Mouse (Mus musculus): ENCODE measurements at regions not wholly inside any gene's neighbourhood (a gene's known extent, or its start where the extent isn't known, plus 50 kb on each side); places are given as distances from the start of the nearest gene placed in this dataset.

- H3K27ac ChIP-seq (ENCODE audit: control insufficient read depth, insufficient read depth, low read length) = no peak overlapping the region
- H3K4me3 ChIP-seq (ENCODE audit: control insufficient read depth, insufficient read depth, low read length) = no peak overlapping the region
- no peak for DNase-seq
- no peaks in the 10 kb centered on the region for H3K27me3 ChIP-seq (ENCODE audit: control insufficient read depth, insufficient read depth, low read length)
- WGBS = 71% methylated on average over 7 of the region's 7 CpGs
- H3K4me1 ChIP-seq (replicated peaks; ENCODE audit: control insufficient read depth, insufficient read depth, low read length) = no peaks in the 10 kb centered on the region
- H3K36me3 ChIP-seq (ENCODE audit: control insufficient read depth, insufficient read depth, low read length) = no peaks in the 10 kb centered on the region
- TF ChIP-seq CTCF (IDR thresholded peaks at IDR 0.05; ENCODE audit: borderline replicate concordance, control insufficient read depth, extremely low read depth, insufficient read depth, low read length, poor library complexity) (no peak), POLR2A (IDR thresholded peaks at IDR 0.05; ENCODE audit: control insufficient read depth, extremely low read depth, insufficient read depth, low read length, poor library complexity) (no peak)
Observed at GRCm38 (mm10) chr2:123386773-123387604, 622.0 kb downstream of the Sqor start.

GRCm38 (mm10) chr2:123390981-123391380 lies 625.9 kb downstream of the Sqor start:
- 93% methylated on average over 1 of the region's 1 CpGs for WGBS
- H3K27ac ChIP-seq (ENCODE audit: control insufficient read depth, insufficient read depth, low read length) = no peak overlapping the region
- no peaks in the 10 kb centered on the region for H3K36me3 ChIP-seq (ENCODE audit: control insufficient read depth, insufficient read depth, low read length)
- H3K4me1 ChIP-seq (replicated peaks; ENCODE audit: control insufficient read depth, insufficient read depth, low read length) = no peaks in the 10 kb centered on the region
- no peaks in the 10 kb centered on the region for H3K27me3 ChIP-seq (ENCODE audit: control insufficient read depth, insufficient read depth, low read length)
- no peak for DNase-seq
- TF ChIP-seq CTCF (IDR thresholded peaks at IDR 0.05; ENCODE audit: borderline replicate concordance, control insufficient read depth, extremely low read depth, insufficient read depth, low read length, poor library complexity) (no peak), POLR2A (IDR thresholded peaks at IDR 0.05; ENCODE audit: control insufficient read depth, extremely low read depth, insufficient read depth, low read length, poor library complexity) (no peak)
- no peak overlapping the region for H3K4me3 ChIP-seq (ENCODE audit: control insufficient read depth, insufficient read depth, low read length)

- no peak overlapping the region for H3K4me3 ChIP-seq (ENCODE audit: control insufficient read depth, insufficient read depth, low read length)
- H3K27ac ChIP-seq (ENCODE audit: control insufficient read depth, insufficient read depth, low read length) = no peak overlapping the region
- H3K4me1 ChIP-seq (replicated peaks; ENCODE audit: control insufficient read depth, insufficient read depth, low read length) = no peaks in the 10 kb centered on the region
- H3K27me3 ChIP-seq (ENCODE audit: control insufficient read depth, insufficient read depth, low read length) = no peaks in the 10 kb centered on the region
- TF ChIP-seq POLR2A (IDR thresholded peaks at IDR 0.05; ENCODE audit: control insufficient read depth, extremely low read depth, insufficient read depth, low read length, poor library complexity) (no peak), CTCF (IDR thresholded peaks at IDR 0.05; ENCODE audit: borderline replicate concordance, control insufficient read depth, extremely low read depth, insufficient read depth, low read length, poor library complexity) (no peak)
- H3K36me3 ChIP-seq (ENCODE audit: control insufficient read depth, insufficient read depth, low read length) = no peaks in the 10 kb centered on the region
- WGBS = 95% methylated on average over 3 of the region's 3 CpGs
- no peak for DNase-seq
Observed at GRCm38 (mm10) chr2:123394296-123394695, 629.3 kb downstream of the Sqor start.

GRCm38 (mm10) chr2:123397551-123397950 lies 632.5 kb downstream of the Sqor start:
- Histone ChIP-seq H3K36me3 (ENCODE audit: control insufficient read depth, insufficient read depth, low read length) (no peaks in the 10 kb centered on the region), H3K4me1 (replicated peaks; ENCODE audit: control insufficient read depth, insufficient read depth, low read length) (no peaks in the 10 kb centered on the region), H3K4me3 (ENCODE audit: control insufficient read depth, insufficient read depth, low read length) (no peak overlapping the region), H3K27ac (ENCODE audit: control insufficient read depth, insufficient read depth, low read length) (no peak overlapping the region), H3K27me3 (ENCODE audit: control insufficient read depth, insufficient read depth, low read length) (no peaks in the 10 kb centered on the region)
- TF ChIP-seq CTCF (IDR thresholded peaks at IDR 0.05; ENCODE audit: borderline replicate concordance, control insufficient read depth, extremely low read depth, insufficient read depth, low read length, poor library complexity) (no peak), POLR2A (IDR thresholded peaks at IDR 0.05; ENCODE audit: control insufficient read depth, extremely low read depth, insufficient read depth, low read length, poor library complexity) (no peak)
- DNase-seq = no peak
- 77% methylated on average over 1 of the region's 1 CpGs for WGBS

DNA sequence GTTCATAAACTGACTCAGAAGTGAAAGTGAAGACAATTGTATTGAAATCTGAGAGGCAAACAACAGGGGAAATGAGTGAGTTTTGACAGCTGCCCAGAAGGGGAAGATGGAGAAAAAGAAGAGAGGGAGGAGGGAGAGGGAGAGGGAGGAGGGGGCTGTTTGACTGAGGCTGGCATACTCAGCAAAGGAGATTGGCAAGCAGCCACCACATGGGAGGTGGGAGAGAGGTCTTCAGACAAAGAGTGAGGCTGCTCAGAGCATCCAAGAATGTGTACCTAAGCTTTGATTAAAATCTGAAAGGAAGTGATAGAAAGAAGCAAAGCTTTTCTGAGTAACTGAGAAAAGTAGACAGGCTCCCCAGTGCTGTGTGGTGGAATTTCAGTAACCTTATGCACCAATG lies 636.0 kb downstream of the Sqor start:
- H3K36me3 ChIP-seq (ENCODE audit: control insufficient read depth, insufficient read depth, low read length) = no peaks in the 10 kb centered on the region
- H3K27ac ChIP-seq (ENCODE audit: control insufficient read depth, insufficient read depth, low read length) = no peak overlapping the region

GRCm38 (mm10) chr2:123409075-123409474 lies 644.0 kb downstream of the Sqor start:
- H3K4me1 ChIP-seq (replicated peaks; ENCODE audit: control insufficient read depth, insufficient read depth, low read length) = no peaks in the 10 kb centered on the region
- H3K4me3 ChIP-seq (ENCODE audit: control insufficient read depth, insufficient read depth, low read length) = no peak overlapping the region
- DNase-seq = no peak
- no peak overlapping the region for H3K27ac ChIP-seq (ENCODE audit: control insufficient read depth, insufficient read depth, low read length)
- H3K36me3 ChIP-seq (ENCODE audit: control insufficient read depth, insufficient read depth, low read length) = no peaks in the 10 kb centered on the region
- no peak for TF ChIP-seq CTCF (IDR thresholded peaks at IDR 0.05; ENCODE audit: borderline replicate concordance, control insufficient read depth, extremely low read depth, insufficient read depth, low read length, poor library complexity)
- TF ChIP-seq POLR2A (IDR thresholded peaks at IDR 0.05; ENCODE audit: control insufficient read depth, extremely low read depth, insufficient read depth, low read length, poor library complexity) = no peak
- H3K27me3 ChIP-seq (ENCODE audit: control insufficient read depth, insufficient read depth, low read length) = no peaks in the 10 kb centered on the region
- whole genome bisulfite sequencing = 68% methylated on average over 3 of the region's 3 CpGs

More for the DNA sequence above, 636.0 kb downstream of the Sqor start:
- H3K4me1 ChIP-seq (replicated peaks; ENCODE audit: control insufficient read depth, insufficient read depth, low read length) = no peaks in the 10 kb centered on the region
- H3K4me3 ChIP-seq (ENCODE audit: control insufficient read depth, insufficient read depth, low read length) = no peak overlapping the region
- no peak for DNase-seq
- no peak for TF ChIP-seq CTCF (IDR thresholded peaks at IDR 0.05; ENCODE audit: borderline replicate concordance, control insufficient read depth, extremely low read depth, insufficient read depth, low read length, poor library complexity)
- no peak for TF ChIP-seq POLR2A (IDR thresholded peaks at IDR 0.05; ENCODE audit: control insufficient read depth, extremely low read depth, insufficient read depth, low read length, poor library complexity)
- no peaks in the 10 kb centered on the region for H3K27me3 ChIP-seq (ENCODE audit: control insufficient read depth, insufficient read depth, low read length)
